Mouse (Mus musculus): ENCODE measurements around the gene Ano1.

DNA sequence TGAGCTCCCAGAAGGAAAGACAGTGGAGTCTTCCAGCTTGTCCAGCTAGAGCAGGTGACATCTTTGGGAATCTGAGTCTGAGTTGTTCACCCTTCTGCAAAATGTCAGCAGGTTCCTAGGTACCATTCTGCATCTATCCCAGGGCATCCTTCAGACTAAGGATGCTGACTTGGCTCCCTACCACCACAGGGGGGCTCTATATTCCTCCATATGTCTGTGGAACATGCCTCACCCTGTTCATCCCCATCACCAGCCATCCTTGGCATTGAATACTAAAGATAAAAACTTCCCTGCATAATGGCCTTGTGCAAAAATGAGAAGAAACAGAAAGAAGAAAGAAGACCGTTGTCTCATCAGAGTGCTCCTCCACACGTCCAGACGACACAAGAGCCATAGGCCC lies 162.3 kb downstream of the Ano1 start:
- TF ChIP-seq CTCF (IDR thresholded peaks at IDR 0.05 in 2 of 3, conservative IDR thresholded peaks at IDR 0.05 in 1 of 3; ENCODE audit: control insufficient read depth in 1 of 3, insufficient read depth in 1 of 3, low read depth in 2 of 3, low read length in 3 of 3, poor library complexity in 1 of 3, severe bottlenecking in 1 of 3) (peak in 1 of 3 experiments; percentile 9; a peak in 1 of 6 replicates), MAZ (IDR thresholded peaks at IDR 0.05; ENCODE audit: low read depth, low read length) (no peak), UBTF (IDR thresholded peaks at IDR 0.05; ENCODE audit: borderline replicate concordance, insufficient read depth, low read depth, low read length) (no peak), POLR2A (IDR thresholded peaks at IDR 0.05; ENCODE audit: control insufficient read depth in 1 of 2, insufficient read depth in 1 of 2, low read depth in 1 of 2, low read length in 2 of 2, poor library complexity in 1 of 2) (no peak), NRF1 (IDR thresholded peaks at IDR 0.05; ENCODE audit: insufficient read depth, low read depth, low read length, poor library complexity, severe bottlenecking) (no peak), GATA1 (IDR thresholded peaks at IDR 0.05; ENCODE audit: low read depth, low read length) (no peak), TBP (IDR thresholded peaks at IDR 0.05; ENCODE audit: low read depth, low read length) (no peak), SIN3A (IDR thresholded peaks at IDR 0.05; ENCODE audit: low read length) (no peak)
